Comparison of ENCODE assay signal across 19 mouse cellular contexts in genomic region chr5:110908879-110909278, GRCm38 (mm10). TPM values are rescaled to one million over a fixed set of nuclear protein-coding genes. Genes with fewer than 3 reads are reported as not detected.
DNase-seq lines count a peak whose midpoint lies in the region; TF ChIP-seq lines count a peak whose summit lies in the region.
"Had no signal": no experiment of that assay in that cellular context is flagged by ENCODE, and none has a peak within 500 bp of the region (broad histone marks: within the 10 kb centered on the region; RNA-seq: fewer than 3 reads in every experiment).

No protein-coding gene starts in this region.

- no peak overlapping the region for H3K9ac ChIP-seq in MEL (ENCODE audit: control insufficient read depth, low read depth, low read length, poor library complexity, severe bottlenecking)
- H3K9ac ChIP-seq: heart, embryonic 15.5 days; limb, embryonic 13.5 days; liver, embryonic 14.5 days; midbrain, embryonic 15.5 days had no signal

- no peak for TF ChIP-seq EP300 in MEL (IDR thresholded peaks at IDR 0.05; ENCODE audit: low read depth in 1 of 2, low read length in 2 of 2)

- no peak overlapping the region for H3K4me3 ChIP-seq in layer of hippocampus, adult 2 months
- H3K4me3 ChIP-seq in MEL (ENCODE audit: control insufficient read depth in 1 of 2, insufficient read depth in 1 of 2, low read depth in 2 of 2, low read length in 2 of 2), result no peak overlapping the region
- H3K4me3 ChIP-seq: forebrain, embryonic 10.5 days; heart, embryonic 15.5 days; limb, embryonic 13.5 days; midbrain, embryonic 15.5 days had no signal

- H3K27ac ChIP-seq in layer of hippocampus, adult 2 months, result no peak overlapping the region
- no peak overlapping the region for H3K27ac ChIP-seq in MEL (ENCODE audit: control insufficient read depth, low read depth, low read length)
- H3K27ac ChIP-seq: forebrain, embryonic 10.5 days; heart, embryonic 15.5 days; hindbrain, postnatal 0 days; limb, embryonic 13.5 days; liver, embryonic 14.5 days; midbrain, embryonic 15.5 days had no signal

- TF ChIP-seq POLR2A in MEL (IDR thresholded peaks at IDR 0.05; ENCODE audit: control insufficient read depth in 1 of 2, insufficient read depth in 1 of 2, low read depth in 1 of 2, low read length in 2 of 2, poor library complexity in 1 of 2), result no peak

- H3K27me3 ChIP-seq in MEL (ENCODE audit: control insufficient read depth in 1 of 2, insufficient read depth in 2 of 2, low read length in 2 of 2), result no peaks in the 10 kb centered on the region
- H3K27me3 ChIP-seq: heart, embryonic 15.5 days; limb, embryonic 13.5 days; midbrain, embryonic 15.5 days had no signal

- no peaks in the 10 kb centered on the region for H3K79me2 ChIP-seq in MEL (ENCODE audit: control insufficient read depth, insufficient read depth, low read length, poor library complexity)

- intact Hi-C loops in left cerebral cortex, postnatal 36 days (cut with DNase I), result no loop called here

- peaks cover 2 to 10% of the 10 kb centered on the region in 2 experiments; a peak in 2 of 4 replicates for H3K4me1 ChIP-seq in MEL (ENCODE audit: control insufficient read depth in 1 of 2, insufficient read depth in 2 of 2, low read length in 2 of 2)
- H3K4me1 ChIP-seq: forebrain, embryonic 10.5 days; midbrain, embryonic 15.5 days had no signal

- H3K36me3 ChIP-seq in MEL (ENCODE audit: control insufficient read depth in 1 of 2, insufficient read depth in 2 of 2, low read length in 2 of 2), result peaks cover 0 to 7% of the 10 kb centered on the region in 2 experiments; a peak in 2 of 4 replicates
- H3K36me3 ChIP-seq: midbrain, embryonic 15.5 days had no signal

- H3K9me3 ChIP-seq in MEL (replicated peaks; ENCODE audit: insufficient read depth, low read length), result no peaks in the 10 kb centered on the region
- H3K9me3 ChIP-seq: heart, embryonic 15.5 days; midbrain, embryonic 15.5 days had no signal

- TF ChIP-seq RAD21 in MEL (IDR thresholded peaks at IDR 0.05; ENCODE audit: low read depth, low read length), result peak; percentile 47

- peak; percentile 34 for TF ChIP-seq CTCF in layer of hippocampus, adult 2 months (conservative IDR thresholded peaks at IDR 0.05)
- peak in 2 of 3 experiments; percentile 4 to 34; a peak in 2 of 6 replicates for TF ChIP-seq CTCF in MEL (IDR thresholded peaks at IDR 0.05 in 2 of 3, conservative IDR thresholded peaks at IDR 0.05 in 1 of 3; ENCODE audit: control insufficient read depth in 1 of 3, insufficient read depth in 1 of 3, low read depth in 2 of 3, low read length in 3 of 3, poor library complexity in 1 of 3, severe bottlenecking in 1 of 3)

- no peak for DNase-seq in layer of hippocampus, adult 2 months (ENCODE audit: low spot score in 2 of 2)
- DNase-seq in layer of hippocampus, adult 11-12 months (ENCODE audit: low spot score), result no peak
- DNase-seq in B cell, adult 2 months, result peak; percentile 10 to 17
- DNase-seq in MEL (ENCODE audit: low read depth, low spot score), result peak; percentile 37
- peak; percentile 9 for DNase-seq in retina, postnatal 1 day
- no peak for DNase-seq in embryo, embryonic 10 days (ENCODE audit: low spot score)
- no peak for DNase-seq in left cerebral cortex, postnatal 36 days (ENCODE audit: low spot score in 2 of 2)
- DNase-seq: adrenal gland, adult 2 months; cerebellum, adult 11 months; cerebellum, postnatal 25 days; heart, adult 18-20 months; kidney, adult 2 months; kidney, postnatal 4 days had no signal

TF ChIP-seq in MEL, 35 proteins besides CTCF, POLR2A, EP300 and RAD21:
- TF ChIP-seq TAL1 (IDR thresholded peaks at IDR 0.05; ENCODE audit: low read length) (no peak), ZC3H11A (IDR thresholded peaks at IDR 0.05; ENCODE audit: low read depth, low read length) (peak; percentile 37; the same call in 1 of the 2 replicates), TCF12 (IDR thresholded peaks at IDR 0.05; ENCODE audit: low read depth, low read length) (no peak), E2F4 (IDR thresholded peaks at IDR 0.05; ENCODE audit: borderline replicate concordance, low read depth, low read length) (no peak), KAT2A (conservative IDR thresholded peaks at IDR 0.05; ENCODE audit: low read depth, low read length) (no peak), MAFK (IDR thresholded peaks at IDR 0.05; ENCODE audit: borderline replicate concordance, low read depth, low read length) (no peak), CHD2 (IDR thresholded peaks at IDR 0.05; ENCODE audit: low read length) (no peak), ELF1 (IDR thresholded peaks at IDR 0.05; ENCODE audit: low read depth, low read length) (no peak), SMC3 (IDR thresholded peaks at IDR 0.05; ENCODE audit: low read depth, low read length) (peak; percentile 54), JUND (IDR thresholded peaks at IDR 0.05; ENCODE audit: low read depth, low read length) (no peak), ETS1 (IDR thresholded peaks at IDR 0.05; ENCODE audit: low read depth, low read length) (no peak)

RNA-seq across cellular contexts. Expression of gene Ttc28, which starts 29.3 kb away (rescaled TPM):
- total RNA-seq in layer of hippocampus, adult 2 months (2021), result 10 to 100 TPM; 10.2 to 11.7 TPM
- 1.1 and 1.2 TPM in 2 replicates for total RNA-seq in MEL (2012; rRNA removed)
- 1 to 10 TPM in 1 of 2 experiments, not detected in 1; 1.8 TPM for polyA plus RNA-seq in MEL (2012; ENCODE audit: insufficient read depth in 1 of 2, insufficient read length in 2 of 2, low read depth in 1 of 2, low replicate concordance in 2 of 2, missing spikeins in 1 of 2)
- total RNA-seq in left cerebral cortex, postnatal 36 days (2021), result 10 to 100 TPM in 1 of 2 experiments, 1 to 10 TPM in 1; 9.6 to 11.9 TPM

Comparison
In these comparisons a context has a peak if more than half of its experiments do, and no peak if none do; other contexts are left out.
1. DNase-seq: peak in B cell, adult 2 months (2 of 2), MEL (single experiment) and retina, postnatal 1 day (single experiment); none in layer of hippocampus, adult 2 months (0 of 2), layer of hippocampus, adult 11-12 months (single experiment), embryo, embryonic 10 days (single experiment) and left cerebral cortex, postnatal 36 days (0 of 2).